Mouse (Mus musculus): ENCODE measurements around the gene Dohh. TPM values are rescaled to one million over a fixed set of nuclear protein-coding genes. Genes with fewer than 3 reads are reported as not detected.
A peak's percentile ranks its signal among the peaks of the same experiment; 100 is the strongest.

The Dohh gene
- polyA plus RNA-seq, 1 experiment from 2014 or later, result 71.3 TPM

DNA sequence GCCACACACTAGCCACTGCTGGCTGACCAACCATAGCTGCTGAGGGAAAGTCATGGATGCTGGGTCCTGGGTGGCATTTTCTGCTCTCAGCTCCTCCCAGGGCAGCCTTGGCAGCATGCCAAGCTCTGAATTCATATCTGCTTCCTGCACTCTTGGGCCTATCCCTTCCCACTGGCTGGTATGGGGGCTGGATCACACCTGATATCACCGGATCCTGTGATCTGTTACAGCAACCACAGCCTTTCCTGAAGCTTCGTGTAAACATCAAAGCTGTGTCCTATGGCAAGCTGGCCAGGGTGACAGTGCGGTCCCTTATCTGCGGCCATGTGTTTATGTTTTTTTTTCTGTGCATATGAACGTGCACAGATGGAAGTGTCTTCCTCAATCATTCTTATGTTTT lies 2.2 kb upstream of the Dohh start:
- DNase-seq (ENCODE audit: low spot score), result no peak

DNA sequence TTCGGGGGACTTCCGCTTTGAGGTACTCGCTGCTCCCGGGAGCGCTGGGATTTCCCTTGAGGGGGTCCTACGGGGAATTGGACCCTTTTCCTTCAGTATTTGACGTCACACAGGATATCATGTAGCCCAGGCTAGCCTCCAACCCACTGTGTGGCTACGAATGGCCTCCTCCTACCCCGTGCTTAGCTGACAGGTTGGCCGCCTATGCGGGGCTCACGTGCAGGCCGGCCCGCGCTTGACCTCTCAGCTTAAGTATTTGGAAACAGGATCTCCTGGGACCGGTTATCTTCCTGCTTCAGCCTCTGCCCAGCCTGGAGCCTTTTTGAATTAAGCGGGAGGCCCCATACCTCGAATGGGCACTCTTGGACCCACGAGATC lies 366 bp downstream of the Dohh start:
- no peak for DNase-seq (ENCODE audit: low spot score)

DNA sequence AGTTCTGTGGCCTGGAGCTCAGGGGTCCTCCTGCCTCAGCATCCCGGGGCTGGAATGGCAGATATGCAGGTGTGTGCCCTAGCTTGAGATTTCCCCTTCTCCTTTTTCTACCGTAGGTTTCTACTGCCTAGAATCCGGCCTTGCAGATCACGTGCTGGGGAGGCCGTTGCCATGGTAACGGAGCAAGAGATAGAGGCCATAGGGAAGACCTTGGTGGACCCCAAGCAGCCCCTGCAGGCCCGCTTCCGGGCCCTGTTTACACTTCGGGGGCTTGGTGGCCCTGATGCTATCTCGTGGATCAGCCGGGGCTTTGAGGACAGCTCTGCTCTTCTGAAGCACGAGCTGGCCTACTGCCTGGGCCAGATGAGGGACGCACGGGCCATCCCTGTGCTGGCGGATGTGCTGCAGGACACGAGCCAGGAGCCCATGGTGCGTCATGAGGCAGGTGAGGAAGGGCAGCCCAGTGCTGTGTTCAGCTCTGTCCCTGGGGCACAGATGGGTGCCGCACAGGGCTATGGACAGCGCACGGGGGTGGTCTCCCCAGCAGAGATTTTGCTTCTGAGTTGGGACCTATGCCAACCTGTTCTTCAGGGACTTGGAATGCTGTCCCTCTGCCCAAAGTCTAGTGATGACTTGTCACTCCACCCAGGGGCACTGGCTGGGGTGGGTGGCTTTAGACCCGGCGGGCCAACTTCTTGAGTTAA lies 1.5 kb downstream of the Dohh start:
- no peak for DNase-seq (ENCODE audit: low spot score)

DNA sequence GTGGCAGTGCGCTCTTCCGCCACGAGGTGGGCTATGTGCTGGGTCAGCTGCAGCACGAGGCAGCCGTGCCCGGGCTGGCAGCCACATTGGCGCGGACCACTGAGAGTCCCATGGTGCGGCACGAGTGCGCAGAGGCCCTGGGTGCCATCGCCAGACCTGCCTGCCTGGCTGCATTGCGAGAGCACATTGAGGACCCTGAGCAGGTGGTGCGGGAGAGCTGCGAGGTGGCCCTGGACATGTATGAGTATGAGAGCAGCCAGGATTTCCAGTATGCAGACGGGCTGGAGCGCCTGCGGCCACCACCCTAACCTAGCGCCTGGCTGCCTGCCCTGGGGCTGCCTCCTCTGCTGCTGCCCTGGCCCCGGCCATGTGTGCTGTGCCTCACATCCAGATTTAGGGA lies 3.5 kb downstream of the Dohh start:
- DNase-seq (ENCODE audit: low spot score), result no peak

DNA sequence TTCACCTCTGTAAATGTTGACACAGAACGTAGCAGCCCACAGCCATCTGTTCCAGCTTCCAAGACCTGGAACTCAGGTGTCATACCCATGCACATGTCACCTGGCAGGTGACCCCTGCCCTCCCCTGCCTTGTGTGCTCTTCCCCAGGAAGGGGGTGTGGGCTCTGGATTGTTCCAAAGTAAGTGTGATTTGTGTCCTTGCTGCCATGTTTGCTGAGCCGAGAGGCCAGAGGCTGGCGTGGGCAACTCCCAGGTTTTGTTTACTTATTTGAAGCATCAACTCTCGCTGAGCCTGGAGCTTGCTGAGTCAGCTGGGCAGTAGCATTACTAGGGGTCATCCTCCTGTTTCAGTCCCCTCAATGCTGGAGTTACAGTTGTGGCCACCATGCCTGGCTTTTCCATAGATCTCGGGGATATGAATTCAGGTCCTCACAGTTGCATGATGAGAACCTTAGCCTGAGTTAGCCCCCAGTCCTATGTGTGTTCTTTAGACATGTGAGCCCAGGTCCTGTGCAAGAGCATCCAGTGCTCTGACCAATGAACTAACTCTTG lies 4.4 kb downstream of the Dohh start, which contains the start of gene Gm48552:
Gene Gm48552 (plus strand): TSS at position 501 of the 551 bp plus-strand sequence.
- no peak for DNase-seq (ENCODE audit: low spot score)

DNA sequence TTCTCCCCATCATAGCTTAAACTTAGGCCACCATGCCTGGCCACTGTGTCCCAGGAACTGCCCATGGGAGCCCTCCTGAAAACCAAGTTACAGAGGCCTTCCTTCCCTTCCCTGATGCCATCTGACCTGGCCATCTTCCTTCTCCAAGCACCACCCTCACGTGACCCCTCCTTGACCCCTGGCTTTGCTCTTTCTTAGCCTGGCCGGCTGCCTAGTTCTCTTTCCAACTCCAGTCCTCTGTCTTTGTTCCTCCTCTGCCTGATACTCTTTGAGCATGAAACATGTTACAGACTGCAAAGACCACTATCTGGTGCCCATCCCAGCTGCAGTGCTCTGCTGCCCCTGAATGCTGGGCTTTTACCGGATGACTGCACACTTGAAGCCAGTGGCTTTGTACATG lies 5.1 kb downstream of the Dohh start:
- DNase-seq (ENCODE audit: low spot score), result no peak

DNA sequence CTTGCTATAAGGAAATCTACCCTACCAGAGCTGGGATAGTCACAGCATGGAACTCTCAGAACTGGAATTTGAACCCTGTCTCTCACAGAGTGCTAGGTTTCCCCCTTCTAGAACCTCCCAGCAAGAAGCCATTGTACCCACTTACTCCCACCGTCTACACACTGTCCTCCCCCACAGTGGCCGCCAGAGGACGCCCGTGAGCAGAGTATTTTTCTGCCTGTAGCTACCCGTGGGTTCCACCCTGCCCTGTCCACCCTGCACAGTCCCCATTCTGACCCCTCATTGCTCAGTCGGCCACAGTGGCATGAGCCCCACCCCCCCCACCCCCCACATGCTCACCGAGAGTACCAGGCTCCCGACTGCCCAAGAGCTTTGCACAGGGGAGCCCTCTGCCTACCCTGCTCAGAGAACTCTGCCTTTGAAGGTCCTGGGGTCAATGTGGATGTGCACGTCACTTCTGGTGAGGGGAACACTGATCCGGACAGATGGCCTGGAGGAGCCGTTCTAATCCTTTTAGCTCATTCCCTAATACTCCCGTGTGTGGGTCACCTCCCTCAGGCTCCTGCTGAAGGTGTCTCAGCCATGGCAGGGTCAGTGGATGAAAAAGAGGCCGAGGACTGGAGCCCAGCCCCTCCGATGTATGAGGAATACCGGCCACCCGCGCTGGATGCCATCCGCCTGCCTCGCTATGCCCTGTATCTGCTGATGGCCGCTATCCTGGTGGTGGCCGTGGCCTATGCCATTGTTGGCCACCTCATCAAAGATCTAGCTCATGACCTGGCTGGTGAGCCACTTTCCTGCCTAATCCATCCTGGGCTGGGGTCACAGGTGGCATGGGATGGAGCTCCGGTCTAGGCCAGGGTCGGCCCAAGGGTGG lies 5.8 kb downstream of the Dohh start:
- DNase-seq (ENCODE audit: low spot score), result peak; percentile 58

DNA sequence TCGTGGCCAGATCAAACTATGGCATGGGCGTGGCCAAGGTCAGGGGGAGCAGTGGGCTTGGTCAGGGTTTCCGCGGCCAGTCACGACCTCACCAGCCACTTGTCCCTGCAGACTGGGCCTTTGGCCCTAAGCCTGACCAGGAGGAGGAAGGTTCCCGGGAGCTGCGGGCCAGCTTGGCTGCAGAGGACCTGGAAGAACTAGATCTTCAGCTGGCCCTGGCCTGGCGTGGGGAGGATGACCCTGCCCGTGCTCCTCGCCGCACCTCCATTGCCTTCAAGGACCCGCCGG lies 6.4 kb downstream of the Dohh start:
- DNase-seq (ENCODE audit: low spot score), result no peak

DNA sequence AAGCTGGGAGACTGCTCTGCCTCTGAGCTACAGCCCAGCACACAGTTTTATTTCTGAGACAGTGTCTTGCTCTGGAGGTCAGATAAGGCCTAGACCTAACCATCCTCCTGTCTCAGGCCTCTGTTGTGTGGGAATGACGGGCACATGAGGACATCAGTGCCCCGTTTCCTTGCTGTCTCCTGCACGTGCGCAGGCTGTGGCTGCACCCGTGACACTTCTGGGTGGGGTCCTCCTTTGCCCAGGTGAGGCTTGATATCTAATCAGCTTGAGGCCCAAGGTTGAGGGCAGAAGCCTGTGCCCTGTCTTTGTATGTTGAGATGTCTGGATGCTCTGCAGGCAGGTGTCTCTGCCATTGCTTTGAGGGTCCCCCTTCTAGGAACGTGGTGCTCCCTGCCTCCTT lies 8.0 kb downstream of the Dohh start:
- DNase-seq (ENCODE audit: low spot score), result no peak

DNA sequence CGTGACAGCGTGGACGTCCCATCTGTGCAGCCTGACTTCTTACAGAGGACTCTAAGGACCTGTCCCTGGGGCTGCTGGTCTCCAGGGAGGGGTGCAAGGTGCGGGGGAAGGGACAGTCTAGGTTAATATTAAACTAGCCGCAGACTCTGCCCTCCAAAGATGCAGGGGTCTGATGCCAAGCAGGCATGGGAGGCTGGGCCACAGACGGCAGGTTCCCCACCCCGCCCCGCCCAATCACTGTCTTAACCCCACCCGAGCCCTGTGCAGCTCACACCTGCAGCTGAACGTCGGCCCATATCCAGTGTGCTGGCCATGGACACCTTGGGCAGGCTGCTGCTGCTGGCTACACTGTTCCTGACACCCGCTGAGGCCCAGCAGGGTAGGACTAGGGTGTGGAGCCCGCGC lies 8.6 kb downstream of the Dohh start, which contains the start of gene Smim24:
Gene Smim24 (plus strand): TSS at position 271 of the 405 bp plus-strand sequence.
- peak; percentile 23 for DNase-seq (ENCODE audit: low spot score)

DNA sequence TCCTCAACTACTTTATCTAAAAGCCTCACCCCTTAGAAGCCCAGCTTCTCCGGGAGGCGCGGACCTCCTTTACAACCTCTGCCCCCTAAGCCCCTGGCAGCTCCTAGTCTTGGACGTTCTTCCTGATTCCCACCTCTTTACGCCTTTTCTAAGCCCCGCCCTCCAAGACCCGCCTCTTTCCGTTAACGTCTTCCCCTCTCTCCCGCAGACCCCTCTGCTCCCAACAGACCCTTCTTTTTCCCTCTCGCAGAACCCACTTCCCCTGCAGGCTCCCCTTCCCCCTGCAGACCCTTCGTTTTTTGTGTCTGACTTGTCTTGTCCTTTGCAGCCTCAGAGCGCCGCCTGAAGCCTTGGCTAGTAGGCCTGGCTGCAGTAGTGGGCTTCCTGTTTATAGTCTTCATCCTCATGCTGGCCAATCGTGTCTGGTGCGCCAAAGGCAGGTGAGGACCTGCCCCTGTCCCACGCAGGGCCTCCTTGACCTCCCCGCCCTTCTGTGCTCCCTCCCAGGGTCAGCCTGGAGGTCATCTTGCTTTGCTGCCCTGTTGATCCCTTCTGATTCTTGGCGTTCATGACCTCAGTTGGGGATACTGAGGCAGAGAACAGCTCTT lies 9.3 kb downstream of the Dohh start:
- DNase-seq (ENCODE audit: low spot score), result peak; percentile 49

DNA sequence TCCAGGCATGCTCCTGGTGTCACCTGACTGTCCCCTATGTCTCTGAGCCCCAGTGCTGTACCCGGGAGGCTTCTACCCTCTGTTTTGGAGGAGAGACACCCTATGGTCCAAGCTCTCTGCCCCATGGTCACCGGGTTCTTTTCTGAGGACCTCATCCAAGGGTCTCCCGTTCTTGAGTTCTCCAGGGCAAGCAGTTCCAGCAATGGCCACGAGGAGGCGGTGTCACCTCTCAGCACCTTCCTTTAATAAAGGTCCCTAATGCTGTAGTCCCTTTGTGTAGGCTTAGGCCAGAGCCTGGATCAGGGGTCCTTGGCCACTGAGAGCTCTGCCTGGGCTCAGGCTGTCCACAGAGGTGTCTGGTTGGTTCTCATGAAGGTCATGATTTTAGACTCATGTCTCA lies 10.9 kb downstream of the Dohh start:
- peak; percentile 75 for DNase-seq (ENCODE audit: low spot score)

DNA sequence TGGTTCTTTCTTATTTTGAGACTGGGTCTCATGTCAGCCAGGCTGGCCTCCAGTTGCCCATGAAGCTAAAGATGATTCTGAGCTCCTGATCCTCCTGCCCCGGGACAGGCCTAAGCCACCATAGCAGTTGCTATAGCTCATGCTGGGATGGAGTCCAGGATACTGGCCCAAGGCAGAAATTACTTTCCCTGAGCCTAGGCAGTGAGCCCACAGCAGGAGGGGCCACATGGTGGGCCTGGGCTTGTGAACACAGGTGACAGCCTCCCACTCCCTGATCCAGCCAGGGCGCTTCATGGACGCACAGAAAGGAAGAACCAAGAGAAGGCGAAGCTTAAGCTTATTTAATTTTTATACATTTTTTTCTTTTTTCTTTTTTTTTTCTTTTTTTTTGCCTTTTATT lies 11.6 kb downstream of the Dohh start:
- no peak for DNase-seq (ENCODE audit: low spot score)

DNA sequence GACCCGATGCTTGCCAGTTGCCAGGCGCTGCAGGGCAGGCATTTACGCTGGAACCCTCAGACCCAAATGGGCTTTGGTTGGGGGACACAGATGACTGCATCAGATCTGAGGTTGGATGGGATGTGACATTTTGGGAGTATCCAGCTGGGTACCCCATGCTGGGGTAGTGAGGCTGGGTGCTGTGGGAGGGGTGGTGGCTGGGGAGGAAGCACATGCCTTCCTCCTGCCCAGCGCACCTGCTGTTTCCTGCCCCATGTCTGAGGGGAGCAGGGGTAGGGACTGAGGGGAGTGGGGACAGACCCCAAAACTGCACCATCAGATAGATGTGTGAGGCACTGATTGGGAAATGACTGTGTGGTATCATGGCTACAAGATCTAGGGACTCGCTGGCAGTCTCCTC lies 12.5 kb downstream of the Dohh start:
- no peak for DNase-seq (ENCODE audit: low spot score)

DNA sequence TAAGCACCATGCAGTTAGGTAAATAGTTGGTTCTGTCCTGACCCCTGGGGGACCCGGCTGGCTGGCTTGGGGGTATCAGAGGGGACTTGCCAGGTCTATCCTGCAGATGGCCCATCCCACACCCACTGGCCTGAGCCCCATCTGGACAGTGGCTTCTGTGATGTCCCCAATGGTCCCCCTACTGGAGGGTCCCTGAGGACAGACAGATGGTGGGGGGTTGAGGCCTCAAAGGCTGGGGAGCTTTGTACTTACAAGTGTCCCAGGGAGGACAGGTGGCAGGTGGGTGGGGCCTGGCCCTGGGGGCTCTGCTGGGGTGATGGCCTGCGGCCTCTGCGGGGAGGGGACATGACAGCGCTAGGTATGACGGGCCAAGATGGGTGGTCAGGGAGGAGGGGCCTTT lies 15.1 kb downstream of the Dohh start:
- DNase-seq (ENCODE audit: low spot score), result no peak

DNA sequence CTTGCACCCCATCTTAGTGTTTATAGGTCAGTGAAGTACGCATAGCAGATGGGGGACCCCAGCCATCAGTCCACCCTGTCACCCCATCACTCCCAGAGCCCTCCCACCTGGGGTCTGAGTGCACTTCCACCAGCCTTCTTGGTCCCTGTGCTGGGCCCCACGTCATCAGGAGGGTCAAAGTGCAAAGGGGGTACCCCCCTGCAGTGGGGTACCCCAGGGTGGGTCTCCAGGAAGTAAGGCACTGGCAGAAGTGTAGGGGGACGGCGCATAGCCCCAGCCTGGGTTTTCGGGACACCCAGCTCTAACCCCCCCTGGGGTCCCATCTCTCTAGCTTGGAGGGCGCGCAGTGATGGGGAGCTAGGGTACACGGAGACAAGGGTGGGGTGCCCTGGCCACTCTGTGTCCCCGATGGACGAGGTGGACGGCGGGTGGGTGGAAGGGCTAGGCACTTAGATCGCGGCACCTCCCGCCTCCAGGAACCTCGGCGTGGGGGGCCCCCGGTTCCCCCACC lies 15.6 kb downstream of the Dohh start:
- no peak for DNase-seq (ENCODE audit: low spot score)

DNA sequence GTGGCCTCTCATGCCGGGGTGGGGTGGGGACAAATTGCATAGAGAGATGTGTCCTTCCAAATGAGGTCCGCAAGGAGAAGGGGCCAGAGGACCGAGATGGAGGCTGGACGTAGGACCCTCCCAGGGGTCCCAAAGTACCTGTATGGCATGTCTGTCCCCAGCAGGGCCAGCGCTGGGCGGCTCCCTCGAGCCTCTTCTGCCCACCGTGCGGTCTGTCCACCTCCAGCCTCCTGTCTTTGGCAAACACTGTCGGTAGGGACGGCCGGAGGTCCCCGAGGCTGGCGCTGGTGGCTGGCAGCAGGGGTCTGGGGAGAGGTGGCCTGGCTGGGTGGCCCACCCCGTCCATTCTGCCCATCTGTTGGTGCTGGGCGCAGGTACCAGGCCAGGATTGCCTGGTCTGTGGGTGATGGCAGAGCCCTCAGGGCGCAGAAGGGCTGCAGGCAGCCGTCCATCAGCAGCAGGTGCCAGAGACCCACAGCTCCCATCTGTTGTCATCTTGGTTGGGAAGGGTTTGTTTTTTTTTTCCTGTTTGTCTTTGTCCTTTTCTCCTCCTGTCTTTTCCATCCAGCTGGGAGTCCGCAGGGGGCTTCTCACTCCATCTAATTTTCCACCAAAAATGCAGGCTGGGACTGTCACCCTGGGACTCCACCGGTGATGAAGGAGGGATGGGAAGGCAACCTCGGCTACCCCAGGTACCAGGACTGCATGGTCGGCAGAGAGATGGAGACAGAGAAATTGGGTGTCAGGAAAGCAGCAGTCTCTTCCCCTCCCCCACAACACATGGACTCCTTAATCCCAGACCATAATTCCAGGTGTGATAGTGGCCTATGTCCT lies 16.4 kb downstream of the Dohh start:
- DNase-seq (ENCODE audit: low spot score), result no peak

DNA sequence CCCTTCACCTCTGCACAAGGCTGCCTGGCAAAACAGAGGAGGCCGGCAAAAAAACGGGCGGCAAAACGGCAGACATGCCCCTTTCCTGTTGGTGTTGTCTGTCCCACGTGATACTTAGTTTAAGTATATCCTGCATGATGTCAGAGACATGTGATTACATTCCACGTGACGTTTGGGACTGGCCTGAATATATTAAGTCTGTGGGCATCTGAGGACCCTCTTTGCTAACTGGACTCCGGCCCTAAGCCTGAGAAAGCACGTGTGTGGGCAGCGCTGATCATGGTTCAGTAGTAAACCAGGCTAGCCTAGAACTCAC lies 16.9 kb downstream of the Dohh start:
- DNase-seq (ENCODE audit: low spot score), result no peak

DNA sequence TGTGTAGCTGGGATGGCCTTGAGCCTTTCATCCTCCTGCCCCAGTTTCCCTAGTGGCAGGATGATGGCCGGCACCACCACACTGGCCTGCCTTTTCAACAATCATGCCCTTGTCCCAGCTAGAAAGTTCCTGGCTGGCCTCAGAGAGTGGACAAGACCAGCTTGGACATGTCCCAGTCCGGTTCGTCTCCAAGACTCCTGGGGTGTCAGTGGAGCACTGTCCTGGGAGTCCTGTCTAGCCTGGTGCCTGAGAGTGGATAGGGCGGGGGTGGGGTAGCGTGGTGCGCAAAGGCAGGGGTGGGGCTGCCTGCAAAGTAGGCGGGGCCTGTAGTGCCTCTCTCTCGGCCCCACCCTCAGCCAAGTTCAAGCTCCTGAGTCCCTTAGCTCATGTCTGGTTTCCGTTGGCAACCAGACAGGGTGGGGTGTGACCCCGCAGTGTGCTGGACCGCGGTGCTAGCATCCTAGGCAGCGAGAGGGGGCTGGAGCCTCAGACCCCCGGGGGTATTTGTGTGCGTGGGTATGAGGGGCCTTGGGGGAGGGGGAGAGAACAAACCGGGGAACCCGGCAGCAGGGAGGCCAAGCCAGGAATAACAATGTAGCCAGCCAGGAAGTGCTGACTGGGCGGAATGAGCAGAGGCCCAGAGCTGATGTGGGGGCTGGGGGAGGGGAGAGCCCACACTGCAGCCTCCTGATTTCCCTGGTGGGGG lies 17.4 kb downstream of the Dohh start:
- peak; percentile 38 for DNase-seq (ENCODE audit: low spot score)

DNA sequence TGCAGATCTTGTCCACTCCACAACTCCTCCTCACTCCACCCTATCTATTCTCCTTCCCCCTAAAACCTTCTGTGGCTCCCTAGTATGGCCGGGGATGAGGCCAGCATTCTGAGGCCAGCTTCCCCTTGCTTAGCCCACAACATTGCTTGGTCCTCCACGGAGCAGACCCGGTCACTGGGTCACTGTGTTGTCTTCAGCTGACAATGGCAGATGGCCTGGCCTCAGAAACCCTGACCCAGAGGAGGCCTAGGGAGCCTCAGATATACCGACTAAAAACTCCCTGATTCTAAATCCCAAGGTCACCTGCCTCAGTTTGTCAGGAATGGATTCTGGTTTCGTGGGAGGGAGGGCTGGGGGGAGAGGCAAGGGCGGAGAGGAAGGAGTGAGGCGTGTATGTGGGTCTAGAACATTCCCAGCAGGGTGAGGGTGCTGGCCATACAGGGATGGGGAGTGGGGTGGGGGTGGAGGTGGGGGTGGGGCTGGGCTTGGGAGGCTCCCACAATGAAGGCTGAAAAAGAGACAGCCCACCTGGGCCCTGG lies 18.1 kb downstream of the Dohh start:
- DNase-seq (ENCODE audit: low spot score), result no peak
